24 mouse cellular contexts compared by ENCODE assay signal in genomic region chr2:122659825-122660224, GRCm38 (mm10). TPM values are rescaled to one million over a fixed set of nuclear protein-coding genes. Genes with fewer than 3 reads are reported as not detected.
DNase-seq lines count a peak whose midpoint lies in the region; ATAC-seq lines count a peak whose summit lies in the region.
"Had no signal": no experiment of that assay in that cellular context is flagged by ENCODE, and none has a peak within 500 bp of the region (broad histone marks: within the 10 kb centered on the region; RNA-seq: fewer than 3 reads in every experiment).

No protein-coding gene starts in this region.

- H3K9ac ChIP-seq in heart, embryonic 12.5 days: no peak overlapping the region
- H3K9ac ChIP-seq in hindbrain, embryonic 14.5 days: no peak overlapping the region
- H3K9ac ChIP-seq: embryonic facial prominence, embryonic 12.5 days; forebrain, embryonic 13.5 days; forebrain, embryonic 15.5 days had no signal

- no peaks in the 10 kb centered on the region for H3K4me1 ChIP-seq in heart, embryonic 12.5 days (replicated peaks)
- no peaks in the 10 kb centered on the region for H3K4me1 ChIP-seq in hindbrain, embryonic 14.5 days (replicated peaks; ENCODE audit: control insufficient read depth, insufficient read depth, low read length)
- H3K4me1 ChIP-seq: embryonic facial prominence, embryonic 12.5 days; forebrain, embryonic 13.5 days; forebrain, embryonic 15.5 days had no signal

- H3K9me3 ChIP-seq in heart, embryonic 12.5 days (replicated peaks): no peaks in the 10 kb centered on the region
- H3K9me3 ChIP-seq in hindbrain, embryonic 14.5 days (ENCODE audit: control insufficient read depth, low read length): no peaks in the 10 kb centered on the region
- H3K9me3 ChIP-seq: embryonic facial prominence, embryonic 10.5 days; embryonic facial prominence, embryonic 12.5 days; forebrain, embryonic 13.5 days; forebrain, embryonic 15.5 days had no signal

- H3K36me3 ChIP-seq in heart, embryonic 12.5 days: no peaks in the 10 kb centered on the region
- no peaks in the 10 kb centered on the region for H3K36me3 ChIP-seq in hindbrain, embryonic 14.5 days (replicated peaks; ENCODE audit: control insufficient read depth, insufficient read depth)
- H3K36me3 ChIP-seq: embryonic facial prominence, embryonic 10.5 days; embryonic facial prominence, embryonic 12.5 days; forebrain, embryonic 15.5 days; G1E had no signal

- WGBS in heart, embryonic 12.5 days: 75% methylated on average over 7 of the region's 7 CpGs
- 95% methylated on average over 7 of the region's 7 CpGs for WGBS in hindbrain, embryonic 14.5 days

- DNase-seq in heart, adult 11 months: peak; percentile 50
- peak; percentile 57 for DNase-seq in thymus, postnatal 0 days (ENCODE audit: low spot score)
- DNase-seq in thymus, adult 18-20 months: no peak
- DNase-seq in thymus, postnatal 25 days: peak; percentile 32
- no peak for DNase-seq in hindbrain, embryonic 14.5 days (ENCODE audit: low spot score)
- no peak for DNase-seq in adrenal gland, postnatal 14 days
- DNase-seq: adrenal gland, adult 2 months; adrenal gland, postnatal 10 days; adrenal gland, postnatal 36 days; B cell, adult 2 months; cerebellum, adult 11-12 months; cerebellum, adult 2 months; cerebellum, adult 9-10 months; cerebellum, postnatal 10 days; cerebellum, postnatal 25 days had no signal

- no peak overlapping the region for H3K27ac ChIP-seq in heart, embryonic 12.5 days (ENCODE audit: poor library complexity, severe bottlenecking)
- H3K27ac ChIP-seq in hindbrain, embryonic 14.5 days: no peak overlapping the region
- H3K27ac ChIP-seq: embryonic facial prominence, embryonic 10.5 days; embryonic facial prominence, embryonic 12.5 days; forebrain, embryonic 13.5 days; forebrain, embryonic 15.5 days had no signal

- H3K4me3 ChIP-seq in heart, embryonic 12.5 days: no peak overlapping the region
- H3K4me3 ChIP-seq in hindbrain, embryonic 14.5 days (replicated peaks; ENCODE audit: low read length): no peak overlapping the region
- H3K4me3 ChIP-seq: embryonic facial prominence, embryonic 10.5 days; embryonic facial prominence, embryonic 12.5 days; forebrain, embryonic 13.5 days; forebrain, embryonic 15.5 days had no signal

- H3K4me2 ChIP-seq in heart, embryonic 12.5 days: no peak overlapping the region
- H3K4me2 ChIP-seq in hindbrain, embryonic 14.5 days (replicated peaks): no peak overlapping the region
- H3K4me2 ChIP-seq: embryonic facial prominence, embryonic 12.5 days; forebrain, embryonic 13.5 days; forebrain, embryonic 15.5 days had no signal

- no peaks in the 10 kb centered on the region for H3K27me3 ChIP-seq in heart, embryonic 12.5 days (replicated peaks)
- H3K27me3 ChIP-seq in hindbrain, embryonic 14.5 days (ENCODE audit: control insufficient read depth, insufficient read depth, low read length): no peaks in the 10 kb centered on the region
- H3K27me3 ChIP-seq: CH12.LX; embryonic facial prominence, embryonic 12.5 days; forebrain, embryonic 13.5 days; forebrain, embryonic 15.5 days; Patski had no signal

- ATAC-seq in heart, embryonic 12.5 days (ENCODE audit: insufficient number of reproducible peaks, low FRiP score): no peak
- ATAC-seq in hindbrain, embryonic 14.5 days (ENCODE audit: low FRiP score): no peak
- ATAC-seq: CD4-positive, CD25-positive, alpha-beta regulatory T cell, adult 4 months; forebrain, embryonic 13.5 days; forebrain, embryonic 15.5 days; Patski had no signal

RNA-seq across cellular contexts. Expression of gene AA467197, which starts 23.0 kb away (rescaled TPM):
- polyA plus RNA-seq in heart, embryonic 12.5 days (2016; fragmentation: Nextera tagmentation; extraction: Ambion mirVana): not detected in 2 replicates
- 25.3 and 27.2 TPM in 2 replicates for polyA plus RNA-seq in thymus, postnatal 0 days (2015; fragmentation: Nextera tagmentation; extraction: Ambion mirVana)
- polyA plus RNA-seq in hindbrain, embryonic 14.5 days (2014; fragmentation: Nextera tagmentation; extraction: Ambion mirVana): 0.86 and 1.0 TPM in 2 replicates
- 0.48 and 0.83 TPM in 2 replicates for total RNA-seq in adrenal gland, postnatal 14 days (2021)
- total RNA-seq: G1E had no signal
- polyA plus RNA-seq: adrenal gland, adult 2 months; CD4-positive, CD25-positive, alpha-beta regulatory T cell, adult 4 months; forebrain, embryonic 13.5 days; forebrain, embryonic 15.5 days; G1E had no signal

RNA-seq across cellular contexts. Expression of gene Slc30a4, which starts 42.6 kb away (rescaled TPM):
- polyA plus RNA-seq in heart, embryonic 12.5 days (2016; fragmentation: Nextera tagmentation; extraction: Ambion mirVana): 9.8 and 10.0 TPM in 2 replicates
- polyA plus RNA-seq in thymus, postnatal 0 days (2015; fragmentation: Nextera tagmentation; extraction: Ambion mirVana): 5.9 and 6.2 TPM in 2 replicates
- polyA plus RNA-seq in hindbrain, embryonic 14.5 days (2014; fragmentation: Nextera tagmentation; extraction: Ambion mirVana): 13.0 and 13.6 TPM in 2 replicates
- 25.2 and 25.5 TPM in 2 replicates for total RNA-seq in adrenal gland, postnatal 14 days (2021)
- polyA plus RNA-seq: G1E had no signal

RNA-seq across cellular contexts. Expression of gene Gatm, which starts 48.7 kb away (rescaled TPM):
- 29.9 and 34.8 TPM in 2 replicates for polyA plus RNA-seq in heart, embryonic 12.5 days (2016; fragmentation: Nextera tagmentation; extraction: Ambion mirVana)
- polyA plus RNA-seq in thymus, postnatal 0 days (2015; fragmentation: Nextera tagmentation; extraction: Ambion mirVana): 6.3 and 7.4 TPM in 2 replicates
- 42.5 and 56.6 TPM in 2 replicates for polyA plus RNA-seq in hindbrain, embryonic 14.5 days (2014; fragmentation: Nextera tagmentation; extraction: Ambion mirVana)
- total RNA-seq in adrenal gland, postnatal 14 days (2021): 5.2 and 5.6 TPM in 2 replicates
- total RNA-seq: G1E had no signal
- polyA plus RNA-seq: G1E had no signal

Comparison
In these comparisons a context has a peak if more than half of its experiments do, and no peak if none do; other contexts are left out.
1. DNase-seq: peak in heart, adult 11 months (single experiment), thymus, postnatal 0 days (single experiment) and thymus, postnatal 25 days (single experiment); none in thymus, adult 18-20 months (0 of 2), hindbrain, embryonic 14.5 days (single experiment) and adrenal gland, postnatal 14 days (single experiment).
2. RNA of gene AA467197, which starts 23.0 kb away (polyA plus RNA-seq): 25.3 to 27.2 TPM in thymus, postnatal 0 days; 0.86 to 1.0 TPM in hindbrain, embryonic 14.5 days and not detected in heart, embryonic 12.5 days; every median in the first group is over 10 times any median in the second.